Mouse (Mus musculus): ENCODE results near the gene Sertad2. TPM values are rescaled to one million over a fixed set of nuclear protein-coding genes. Genes with fewer than 3 reads are reported as not detected.

Sertad2 gene
- polyA plus RNA-seq, 2 experiments: 11.6 to 22.5 TPM

GRCm38 (mm10) chr11:20691000-20691399 lies 147.9 kb downstream of the Sertad2 start:
- DNase-seq (ENCODE audit: low read depth in 3 of 3, low spot score in 3 of 3) (peak; percentile 45 to 52 (median 45)), ATAC-seq (ENCODE audit: insufficient read depth) (no peak)
- no peak overlapping the region for H3K4me3 ChIP-seq (ENCODE audit: insufficient read depth in 1 of 2, low read depth in 2 of 2, low read length in 2 of 2)
- no peaks in the 10 kb centered on the region; the same call in 1 of the 2 replicates for H3K36me3 ChIP-seq (replicated peaks; ENCODE audit: control insufficient read depth, insufficient read depth, low read depth)
- H3K4me2 ChIP-seq (ENCODE audit: low read depth): no peak overlapping the region
- H3K9ac ChIP-seq (replicated peaks): no peak overlapping the region
- no peaks in the 10 kb centered on the region for H3K27me3 ChIP-seq (ENCODE audit: control insufficient read depth, insufficient read depth, low read length)
- TF ChIP-seq EP300 (IDR thresholded peaks at IDR 0.05; ENCODE audit: low read depth): no peak
- peak; percentile 91 for TF ChIP-seq CTCF (IDR thresholded peaks at IDR 0.05; ENCODE audit: low read depth)
- H3K9me3 ChIP-seq (ENCODE audit: control insufficient read depth, low read length): no peaks in the 10 kb centered on the region
- no peaks in the 10 kb centered on the region for H3K4me1 ChIP-seq (replicated peaks; ENCODE audit: control insufficient read depth in 2 of 2, insufficient read depth in 2 of 2, low read length in 1 of 2)
- H3K27ac ChIP-seq: no peak overlapping the region
- WGBS (ENCODE audit: insufficient replicate concordance): 16% methylated on average over 4 of the region's 4 CpGs

Other genes with a start within 250 kb of the Sertad2 start
- gene Slc1a4, start 210.5 kb upstream of the Sertad2 start, polyA plus RNA-seq (2012; rRNA removed): 3.5 and 4.3 TPM in 2 replicates
- gene Slc1a4, start 210.5 kb upstream of the Sertad2 start, polyA plus RNA-seq (2014; fragmentation: Nextera tagmentation; extraction: Ambion mirVana): 6.5 and 7.9 TPM in 2 replicates
- 8.6 and 17.2 TPM in 2 replicates for gene Aftph, start 198.3 kb downstream of the Sertad2 start, polyA plus RNA-seq (2012; rRNA removed)
- gene Aftph, start 198.3 kb downstream of the Sertad2 start, polyA plus RNA-seq (2014; fragmentation: Nextera tagmentation; extraction: Ambion mirVana): 10.4 and 11.8 TPM in 2 replicates